Mouse (Mus musculus) heart, embryonic 14.5 days (tissue): Measurements from ENCODE around the gene Vps11. TPM values are rescaled to one million over a fixed set of nuclear protein-coding genes. Genes with fewer than 3 reads are reported as not detected.

ENCODE experiments used
- microRNA-seq: library from miRNA; unstranded; fragments of <30 nt; microRNA quantifications from one replicate; pipeline ENCODE4, GENCODE M21; 2016
- polyA plus RNA-seq: library from polyadenylated mRNA; unstranded; fragments of >200 nt; fragmentation: Nextera tagmentation; extraction: Ambion mirVana; gene quantifications from 2 replicates; pipeline ENCODE4 v1.2.1, GENCODE M21; 2014

The Vps11 gene
- polyA plus RNA-seq, 1 experiment from 2014 or later: 17.8 TPM

Small RNA genes within 50 kb of the gene (microRNA-seq; reads per million reads assigned to microRNA genes)
- gene Gm44335 (not detected), gene Mir7085 (not detected)

Other genes with a start within 250 kb of the Vps11 start
- gene Gm49380, start 248.2 kb downstream of the Vps11 start, polyA plus RNA-seq: 0.07 and 0.08 TPM in 2 replicates
- 30.4 and 32.9 TPM in 2 replicates for gene Rnf26, start 248.2 kb downstream of the Vps11 start, polyA plus RNA-seq
- gene Mcam, start 227.2 kb downstream of the Vps11 start, polyA plus RNA-seq: 129 and 130 TPM in 2 replicates
- gene Cbl, start 127.6 kb downstream of the Vps11 start, polyA plus RNA-seq: 12.7 and 13.7 TPM in 2 replicates
- not detected in 2 replicates for gene Ccdc153, start 121.0 kb downstream of the Vps11 start, polyA plus RNA-seq
- gene Pdzd3, start 110.2 kb downstream of the Vps11 start, polyA plus RNA-seq: not detected in 2 replicates
- gene Nlrx1, start 93.1 kb downstream of the Vps11 start, polyA plus RNA-seq: 7.0 and 7.3 TPM in 2 replicates
- 1.3 and 2.7 TPM in 2 replicates for gene Abcg4, start 73.1 kb downstream of the Vps11 start, polyA plus RNA-seq
- 10.5 and 12.1 TPM in 2 replicates for gene Hinfp, start 56.0 kb downstream of the Vps11 start, polyA plus RNA-seq
- gene C2cd2l, start 41.4 kb downstream of the Vps11 start, polyA plus RNA-seq: 5.4 and 7.7 TPM in 2 replicates
- 34.7 and 37.8 TPM in 2 replicates for gene Dpagt1, start 35.7 kb downstream of the Vps11 start, polyA plus RNA-seq
- 153 and 167 TPM in 2 replicates for gene H2afx, start 27.0 kb downstream of the Vps11 start, polyA plus RNA-seq
- 110 and 112 TPM in 2 replicates for gene Hmbs, start 17.4 kb downstream of the Vps11 start, polyA plus RNA-seq
- 12.7 and 12.9 TPM in 2 replicates for gene Hyou1, start 17.8 kb upstream of the Vps11 start, polyA plus RNA-seq
- 32.0 and 35.7 TPM in 2 replicates for gene Slc37a4, start 35.2 kb upstream of the Vps11 start, polyA plus RNA-seq
- 1,406 and 1,617 TPM in 2 replicates for gene Rps25, start 45.5 kb upstream of the Vps11 start, polyA plus RNA-seq
- 74.0 and 85.4 TPM in 2 replicates for gene Trappc4, start 45.9 kb upstream of the Vps11 start, polyA plus RNA-seq
- 19.5 and 20.9 TPM in 2 replicates for gene Ccdc84, start 56.9 kb upstream of the Vps11 start, polyA plus RNA-seq
- gene Foxr1, start 79.5 kb upstream of the Vps11 start, polyA plus RNA-seq: not detected in 2 replicates
- gene Upk2, start 93.3 kb upstream of the Vps11 start, polyA plus RNA-seq: not detected in 2 replicates
- 12.1 and 12.5 TPM in 2 replicates for gene Bcl9l, start 121.2 kb upstream of the Vps11 start, polyA plus RNA-seq
- gene Cxcr5, start 200.2 kb upstream of the Vps11 start, polyA plus RNA-seq: not detected in 2 replicates
- 12.9 and 14.9 TPM in 2 replicates for gene Ddx6, start 243.2 kb upstream of the Vps11 start, polyA plus RNA-seq